In the genomic region with DNA sequence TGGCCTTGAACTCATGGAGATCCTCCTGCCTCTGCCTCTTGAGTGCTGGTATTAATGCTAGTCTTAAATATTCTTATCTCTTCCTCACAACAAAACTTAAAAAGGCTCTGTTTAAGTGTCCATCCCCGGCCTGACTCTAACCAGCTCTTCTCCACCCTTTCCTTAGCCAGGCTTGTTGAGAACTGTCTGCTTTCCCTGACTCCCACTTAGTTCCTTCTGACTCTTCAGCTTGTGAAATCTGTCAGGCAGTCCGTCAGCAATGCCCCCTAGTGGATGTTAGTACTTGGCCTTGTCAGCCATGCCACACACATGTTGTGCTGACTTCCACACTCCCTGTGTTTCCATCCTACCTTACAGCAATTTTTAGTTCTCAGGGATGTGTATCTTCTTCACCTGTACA, we compare ENCODE assay signal across 7 mouse cellular contexts. TPM values are rescaled to one million over a fixed set of nuclear protein-coding genes. Genes with fewer than 3 reads are reported as not detected.
DNase-seq lines count a peak whose midpoint lies in the region; ATAC-seq lines count a peak whose summit lies in the region.

No protein-coding gene starts in this region.

- intact Hi-C loops in left cerebral cortex, postnatal 14 days (cut with DNase I), result loop anchor here (5.0 kb wide), 1 partner anchor 48 kb away; no protein-coding TSS in a partner anchor

- peak; percentile 25 to 31 for DNase-seq in left cerebral cortex, postnatal 14 days (ENCODE audit: low spot score in 2 of 2)
- no peak for DNase-seq in left cerebral cortex, adult 8-10 months (ENCODE audit: low spot score in 2 of 2)
- DNase-seq in NIH3T3 (ENCODE audit: low read depth), result peak; percentile 53
- peak; percentile 41 for DNase-seq in cerebellum, adult 9-11 months
- DNase-seq in kidney, postnatal 10 days, result peak; percentile 69

- ATAC-seq in megakaryocyte progenitor cell, adult 5-6 weeks (replicated peaks; ENCODE audit: poor library complexity), result peak; percentile 62
- ATAC-seq in inflammation-experienced regulatory T-cells, adult 6 months, result no peak

RNA-seq across cellular contexts. Expression of a gene that starts 35.1 kb away (rescaled TPM):
- total RNA-seq in left cerebral cortex, postnatal 14 days (2021), result 10 to 100 TPM; 62.3 to 66.2 TPM
- total RNA-seq in left cerebral cortex, adult 8-10 months (2022), result 10 to 100 TPM; 70.6 to 84.9 (median 73.6) TPM
- total RNA-seq in megakaryocyte progenitor cell, adult 5-6 weeks (2015), result 43.9 and 46.1 TPM in 2 replicates
- 44.8 and 54.9 TPM in 2 replicates for total RNA-seq in megakaryocyte progenitor cell, adult 5-6 weeks (2017)
- 10 to 100 TPM; 15.4 to 24.0 (median 19.5) TPM for polyA plus RNA-seq in inflammation-experienced regulatory T-cells, adult 6 months (2017; shearing (Covaris generic))

RNA-seq across cellular contexts. Expression of a gene that starts 43.2 kb away (rescaled TPM):
- under 1 TPM in 1 of 2 experiments, not detected in 1; 0.59 TPM for total RNA-seq in left cerebral cortex, postnatal 14 days (2021)
- under 1 TPM in 1 of 4 experiments, not detected in 3; 0.28 TPM for total RNA-seq in left cerebral cortex, adult 8-10 months (2022)
- total RNA-seq in megakaryocyte progenitor cell, adult 5-6 weeks (2015), result not detected in 2 replicates
- total RNA-seq in megakaryocyte progenitor cell, adult 5-6 weeks (2017), result not detected in 2 replicates
- not detected for polyA plus RNA-seq in inflammation-experienced regulatory T-cells, adult 6 months (2017; shearing (Covaris generic))

Comparison
In these comparisons a context has a peak if more than half of its experiments do, and no peak if none do; other contexts are left out.
1. DNase-seq: peak in left cerebral cortex, postnatal 14 days (2 of 2), NIH3T3 (single experiment), cerebellum, adult 9-11 months (single experiment) and kidney, postnatal 10 days (single experiment); none in left cerebral cortex, adult 8-10 months (0 of 2).